Mouse (Mus musculus): ENCODE measurements around the gene Adamts16. TPM values are rescaled to one million over a fixed set of nuclear protein-coding genes. Genes with fewer than 3 reads are reported as not detected.

The Adamts16 gene
- polyA plus RNA-seq, 1 experiment: not detected

- TF ChIP-seq CTCF (IDR thresholded peaks at IDR 0.05; ENCODE audit: insufficient read depth, low read depth, low read length) (no peak), POLR2A (IDR thresholded peaks at IDR 0.05; ENCODE audit: insufficient read depth, low read depth, low read length) (no peak)
- WGBS: 89% methylated on average over 2 of the region's 2 CpGs
These were observed 56.5 kb downstream of the Adamts16 start for GRCm38 (mm10) chr13:70785078-70785477.

GRCm38 (mm10) chr13:70784126-70784525, 57.5 kb downstream of the Adamts16 start:
- Histone ChIP-seq H3K4me3 (ENCODE audit: insufficient read depth, low read depth, low read length) (no peak overlapping the region), H3K27ac (ENCODE audit: insufficient read depth, low read depth, low read length) (no peak overlapping the region), H3K4me1 (ENCODE audit: control insufficient read depth, insufficient read depth, low read length) (no peaks in the 10 kb centered on the region)
- 79% methylated on average over 5 of the region's 5 CpGs for WGBS
- TF ChIP-seq POLR2A (IDR thresholded peaks at IDR 0.05; ENCODE audit: insufficient read depth, low read depth, low read length) (no peak), CTCF (IDR thresholded peaks at IDR 0.05; ENCODE audit: insufficient read depth, low read depth, low read length) (no peak)

More at GRCm38 (mm10) chr13:70785078-70785477, 56.5 kb downstream of the Adamts16 start:
- no peak overlapping the region for H3K4me3 ChIP-seq (ENCODE audit: insufficient read depth, low read depth, low read length)
- no peaks in the 10 kb centered on the region for H3K4me1 ChIP-seq (ENCODE audit: control insufficient read depth, insufficient read depth, low read length)
- H3K27ac ChIP-seq (ENCODE audit: insufficient read depth, low read depth, low read length): no peak overlapping the region

DNA sequence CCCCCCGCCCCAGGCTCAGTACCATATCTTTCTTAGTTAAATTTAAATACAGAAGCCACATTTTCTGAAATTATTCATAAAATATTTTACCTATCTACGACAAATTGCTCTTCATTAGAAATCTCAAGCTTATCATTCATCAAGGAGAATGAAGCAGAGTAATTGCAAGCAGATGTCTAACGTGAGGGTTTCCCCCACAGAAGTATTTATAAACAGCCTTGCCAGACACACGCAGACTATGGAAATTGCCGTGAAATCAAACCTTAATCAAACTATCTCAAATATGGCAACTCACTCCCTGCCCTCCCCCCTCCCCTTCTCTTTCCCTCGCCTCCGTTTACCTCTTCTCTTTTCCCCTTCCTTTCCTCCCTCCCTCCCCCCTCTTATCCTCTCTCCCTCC, 61.8 kb downstream of the Adamts16 start:
- WGBS: 44% methylated on average over 7 of the region's 7 CpGs
- H3K4me1 ChIP-seq (ENCODE audit: control insufficient read depth, insufficient read depth, low read length): no peaks in the 10 kb centered on the region
- TF ChIP-seq CTCF (IDR thresholded peaks at IDR 0.05; ENCODE audit: insufficient read depth, low read depth, low read length) (no peak), POLR2A (IDR thresholded peaks at IDR 0.05; ENCODE audit: insufficient read depth, low read depth, low read length) (no peak)
- no peak overlapping the region for H3K4me3 ChIP-seq (ENCODE audit: insufficient read depth, low read depth, low read length)
- H3K27ac ChIP-seq (ENCODE audit: insufficient read depth, low read depth, low read length): no peak overlapping the region

GRCm38 (mm10) chr13:70778872-70779554, 62.6 kb downstream of the Adamts16 start:
- WGBS: 83% methylated on average over 9 of the region's 9 CpGs
- Histone ChIP-seq H3K4me3 (ENCODE audit: insufficient read depth, low read depth, low read length) (no peak overlapping the region), H3K4me1 (ENCODE audit: control insufficient read depth, insufficient read depth, low read length) (no peaks in the 10 kb centered on the region), H3K27ac (ENCODE audit: insufficient read depth, low read depth, low read length) (no peak overlapping the region)
- no peak for TF ChIP-seq POLR2A (IDR thresholded peaks at IDR 0.05; ENCODE audit: insufficient read depth, low read depth, low read length)

DNA sequence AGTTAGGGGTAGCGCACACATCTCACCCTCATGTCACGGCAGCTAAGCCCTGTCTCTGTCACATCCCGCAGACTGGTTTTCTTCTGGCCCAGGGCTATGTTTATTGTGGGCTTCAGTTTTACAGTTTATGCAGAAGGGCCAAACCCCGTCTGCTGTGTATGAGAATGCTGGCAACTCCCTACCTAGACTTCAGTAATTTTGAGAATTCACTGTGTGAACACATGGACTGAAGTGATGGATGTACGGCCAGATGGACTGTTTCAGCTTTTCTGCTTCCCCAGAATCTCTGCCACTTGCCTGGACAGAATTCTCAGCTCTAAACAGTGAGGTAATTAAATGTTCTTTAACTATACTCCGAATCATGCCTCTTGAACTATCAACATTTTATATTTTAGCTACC, 70.5 kb downstream of the Adamts16 start:
- Histone ChIP-seq H3K27ac (ENCODE audit: insufficient read depth, low read depth, low read length) (no peak overlapping the region), H3K4me3 (ENCODE audit: insufficient read depth, low read depth, low read length) (no peak overlapping the region), H3K4me1 (ENCODE audit: control insufficient read depth, insufficient read depth, low read length) (no peaks in the 10 kb centered on the region)
- no peak for TF ChIP-seq CTCF (IDR thresholded peaks at IDR 0.05; ENCODE audit: insufficient read depth, low read depth, low read length)
- TF ChIP-seq POLR2A (IDR thresholded peaks at IDR 0.05; ENCODE audit: insufficient read depth, low read depth, low read length): no peak
- 88% methylated on average over 6 of the region's 6 CpGs for WGBS

GRCm38 (mm10) chr13:70769156-70769555, 72.5 kb downstream of the Adamts16 start:
- no peak for TF ChIP-seq CTCF (IDR thresholded peaks at IDR 0.05; ENCODE audit: insufficient read depth, low read depth, low read length)
- no peak for TF ChIP-seq POLR2A (IDR thresholded peaks at IDR 0.05; ENCODE audit: insufficient read depth, low read depth, low read length)
- H3K4me1 ChIP-seq (ENCODE audit: control insufficient read depth, insufficient read depth, low read length): no peaks in the 10 kb centered on the region
- H3K27ac ChIP-seq (ENCODE audit: insufficient read depth, low read depth, low read length): no peak overlapping the region
- WGBS: 80% methylated on average over 2 of the region's 2 CpGs
- no peak overlapping the region for H3K4me3 ChIP-seq (ENCODE audit: insufficient read depth, low read depth, low read length)

DNA sequence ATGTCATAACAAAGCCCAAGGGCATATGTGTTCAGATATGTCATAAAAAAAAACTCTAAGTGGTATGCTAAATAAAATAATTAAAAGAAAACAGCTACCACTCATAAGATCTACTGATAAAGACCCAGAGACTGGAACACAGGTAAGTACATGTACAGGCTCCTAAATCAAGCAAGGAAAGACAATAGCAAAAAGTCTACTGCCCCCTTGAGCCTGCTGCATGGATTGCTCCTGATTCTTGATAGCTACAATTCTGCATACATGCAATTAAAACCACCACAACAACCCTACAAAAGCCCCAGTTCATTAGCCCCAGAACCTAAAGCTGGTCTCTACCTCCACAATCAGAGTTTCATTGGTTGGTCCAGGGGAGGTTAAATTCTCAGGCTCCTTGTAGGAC, 74.1 kb downstream of the Adamts16 start:
- H3K4me3 ChIP-seq (ENCODE audit: insufficient read depth, low read depth, low read length): no peak overlapping the region
- no peak overlapping the region for H3K27ac ChIP-seq (ENCODE audit: insufficient read depth, low read depth, low read length)

DNA sequence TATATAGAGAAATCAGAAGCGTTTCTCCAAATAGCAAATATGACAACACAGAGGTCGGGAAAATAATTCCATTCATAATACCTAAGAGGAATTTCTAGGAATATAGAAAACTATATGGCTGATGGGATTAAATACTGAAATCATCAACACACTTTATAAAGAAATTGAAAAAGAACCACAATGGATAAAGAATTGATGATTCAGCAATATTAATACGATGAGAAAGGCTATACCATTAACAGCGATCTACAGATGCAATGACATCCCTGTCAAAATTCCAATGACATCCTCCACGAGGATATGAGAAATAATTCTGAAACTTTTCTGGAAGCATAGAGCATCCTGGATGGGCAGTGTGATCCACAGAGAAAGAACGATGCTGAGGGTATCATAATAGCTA, 76.9 kb downstream of the Adamts16 start:
- TF ChIP-seq POLR2A (IDR thresholded peaks at IDR 0.05; ENCODE audit: insufficient read depth, low read depth, low read length): no peak
- TF ChIP-seq CTCF (IDR thresholded peaks at IDR 0.05; ENCODE audit: insufficient read depth, low read depth, low read length): no peak
- Histone ChIP-seq H3K4me3 (ENCODE audit: insufficient read depth, low read depth, low read length) (no peak overlapping the region), H3K4me1 (ENCODE audit: control insufficient read depth, insufficient read depth, low read length) (no peaks in the 10 kb centered on the region), H3K27ac (ENCODE audit: insufficient read depth, low read depth, low read length) (no peak overlapping the region)
- 87% methylated on average over 6 of the region's 6 CpGs for WGBS

More for the DNA sequence above, 74.1 kb downstream of the Adamts16 start:
- no peaks in the 10 kb centered on the region for H3K4me1 ChIP-seq (ENCODE audit: control insufficient read depth, insufficient read depth, low read length)
- no peak for TF ChIP-seq POLR2A (IDR thresholded peaks at IDR 0.05; ENCODE audit: insufficient read depth, low read depth, low read length)

DNA sequence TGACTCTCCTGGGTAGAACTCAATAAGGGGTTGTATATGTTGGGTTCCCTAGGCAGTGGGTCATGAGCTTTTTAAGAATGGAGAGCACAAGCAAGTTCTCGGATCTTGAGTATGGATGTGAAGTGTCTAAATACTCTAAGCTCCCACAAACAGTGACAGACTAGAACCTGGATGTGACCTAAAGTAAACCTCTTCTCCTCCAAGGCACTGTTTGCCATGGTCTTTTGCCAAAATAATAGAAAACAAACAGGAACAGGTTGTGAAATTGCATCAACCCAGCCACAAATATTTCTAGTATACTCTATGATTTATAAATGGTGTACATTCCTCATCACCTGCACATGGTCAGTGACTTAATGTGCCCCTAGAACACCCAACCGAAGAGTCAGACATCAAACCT, 79.0 kb downstream of the Adamts16 start:
- Histone ChIP-seq H3K4me3 (ENCODE audit: insufficient read depth, low read depth, low read length) (no peak overlapping the region), H3K4me1 (ENCODE audit: control insufficient read depth, insufficient read depth, low read length) (no peaks in the 10 kb centered on the region), H3K27ac (ENCODE audit: insufficient read depth, low read depth, low read length) (no peak overlapping the region)
- 90% methylated on average over 2 of the region's 2 CpGs for WGBS
- TF ChIP-seq POLR2A (IDR thresholded peaks at IDR 0.05; ENCODE audit: insufficient read depth, low read depth, low read length) (no peak), CTCF (IDR thresholded peaks at IDR 0.05; ENCODE audit: insufficient read depth, low read depth, low read length) (no peak)

DNA sequence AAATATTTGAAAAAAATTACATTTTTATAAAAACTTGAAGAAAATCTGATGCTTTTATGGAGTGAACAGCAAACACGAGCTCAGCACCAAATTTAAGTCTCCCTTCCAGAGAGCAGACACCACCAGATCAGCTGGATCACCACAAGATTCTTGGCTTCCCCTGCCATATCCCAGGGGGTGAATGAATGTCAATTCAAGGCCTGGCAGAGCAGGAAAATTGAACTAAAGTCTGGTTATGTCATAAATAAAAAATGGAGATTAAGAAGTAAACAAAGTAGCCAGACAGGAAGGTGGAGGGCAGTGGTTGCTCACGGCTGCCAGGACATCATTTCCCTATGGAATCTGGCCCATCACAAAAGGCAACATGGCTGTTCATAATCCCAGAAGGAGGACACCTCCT, 80.3 kb downstream of the Adamts16 start:
- Histone ChIP-seq H3K27ac (ENCODE audit: insufficient read depth, low read depth, low read length) (no peak overlapping the region), H3K4me1 (ENCODE audit: control insufficient read depth, insufficient read depth, low read length) (no peaks in the 10 kb centered on the region), H3K4me3 (ENCODE audit: insufficient read depth, low read depth, low read length) (no peak overlapping the region)
- WGBS: 68% methylated on average over 2 of the region's 2 CpGs
- TF ChIP-seq CTCF (IDR thresholded peaks at IDR 0.05; ENCODE audit: insufficient read depth, low read depth, low read length): no peak
- no peak for TF ChIP-seq POLR2A (IDR thresholded peaks at IDR 0.05; ENCODE audit: insufficient read depth, low read depth, low read length)

All from olfactory bulb, adult 2 months (tissue).